Mouse (Mus musculus) heart, postnatal 14 days (tissue): ENCODE results near the gene Kcnh1. TPM values are rescaled to one million over a fixed set of nuclear protein-coding genes. Genes with fewer than 3 reads are reported as not detected.

Source experiments
- DNase-seq, 2 experiments: peaks; one replicate each; pipeline ENCODE4 v3.0.0; 2021 to 2022
- intact Hi-C: fragments of 180-260 bp; cut with DNase I; formaldehyde crosslinking; loops from one replicate; pipeline ENCODE4 v1.15.1; 2025
- total RNA-seq, 2 experiments: library from RNA; stranded (reverse); gene quantifications; 2 replicates each; pipeline ENCODE4 v1.2.3; 2021

Kcnh1 gene
- total RNA-seq, 2 experiments from 2014 or later: 0.12 to 0.17 TPM

- intact Hi-C loops: no loop called here
- DNase-seq: no peak
These were observed 69.0 kb downstream of the Kcnh1 start for GRCm38 (mm10) chr1:192259616-192260015.

- intact Hi-C loops: no loop called here
- no peak for DNase-seq
These were observed 75.1 kb downstream of the Kcnh1 start for GRCm38 (mm10) chr1:192265704-192266103.

- no peak for DNase-seq
- intact Hi-C loops: no loop called here
These were observed 76.4 kb downstream of the Kcnh1 start for GRCm38 (mm10) chr1:192266956-192267355.

- DNase-seq: no peak
- intact Hi-C loops: no loop called here
These were observed 78.3 kb downstream of the Kcnh1 start for GRCm38 (mm10) chr1:192268878-192269277.

- DNase-seq: no peak
- intact Hi-C loops: no loop called here
These were observed 79.3 kb downstream of the Kcnh1 start for GRCm38 (mm10) chr1:192269911-192270310.

GRCm38 (mm10) chr1:192277801-192278385 lies 87.3 kb downstream of the Kcnh1 start:
- no peak for DNase-seq

GRCm38 (mm10) chr1:192284340-192284739 lies 93.8 kb downstream of the Kcnh1 start:
- DNase-seq: no peak
- intact Hi-C loops: no loop called here

More at GRCm38 (mm10) chr1:192277801-192278385, 87.3 kb downstream of the Kcnh1 start:
- intact Hi-C loops: no loop called here

- intact Hi-C loops: no loop called here
- no peak for DNase-seq
These were observed 94.4 kb downstream of the Kcnh1 start for GRCm38 (mm10) chr1:192284950-192285349.

GRCm38 (mm10) chr1:192288456-192288855 lies 97.9 kb downstream of the Kcnh1 start:
- intact Hi-C loops: no loop called here

GRCm38 (mm10) chr1:192291286-192291685 lies 100.7 kb downstream of the Kcnh1 start:
- DNase-seq: no peak
- intact Hi-C loops: no loop called here

More at GRCm38 (mm10) chr1:192288456-192288855, 97.9 kb downstream of the Kcnh1 start:
- no peak for DNase-seq

GRCm38 (mm10) chr1:192293391-192293790 lies 102.8 kb downstream of the Kcnh1 start:
- DNase-seq: no peak
- intact Hi-C loops: no loop called here

GRCm38 (mm10) chr1:192293921-192294320 lies 103.3 kb downstream of the Kcnh1 start:
- no peak for DNase-seq
- intact Hi-C loops: no loop called here

- intact Hi-C loops: no loop called here
These were observed 104.8 kb downstream of the Kcnh1 start for GRCm38 (mm10) chr1:192295243-192295860.

GRCm38 (mm10) chr1:192295902-192296301 lies 105.3 kb downstream of the Kcnh1 start:
- intact Hi-C loops: no loop called here
- no peak for DNase-seq

More at GRCm38 (mm10) chr1:192295243-192295860, 104.8 kb downstream of the Kcnh1 start:
- DNase-seq: no peak

- intact Hi-C loops: no loop called here
- no peak for DNase-seq
These were observed 107.0 kb downstream of the Kcnh1 start for GRCm38 (mm10) chr1:192297481-192298128.

GRCm38 (mm10) chr1:192300417-192300816 lies 109.8 kb downstream of the Kcnh1 start:
- no peak for DNase-seq
- intact Hi-C loops: no loop called here

- no peak for DNase-seq
- intact Hi-C loops: no loop called here
These were observed 113.0 kb downstream of the Kcnh1 start for GRCm38 (mm10) chr1:192303615-192304014.

- no peak for DNase-seq
- intact Hi-C loops: no loop called here
These were observed 114.6 kb downstream of the Kcnh1 start for GRCm38 (mm10) chr1:192305155-192305554.

- intact Hi-C loops: no loop called here
- DNase-seq: no peak
These were observed 116.5 kb downstream of the Kcnh1 start for GRCm38 (mm10) chr1:192307055-192307454.

- DNase-seq: no peak
- intact Hi-C loops: no loop called here
These were observed 120.7 kb downstream of the Kcnh1 start for GRCm38 (mm10) chr1:192311298-192311697.

GRCm38 (mm10) chr1:192311851-192312438 lies 121.4 kb downstream of the Kcnh1 start:
- intact Hi-C loops: no loop called here
- no peak for DNase-seq
